Mouse (Mus musculus) kidney, adult 2 months (tissue): ENCODE measurements around the gene Grifin.

Experiments
- CTCF ChIP-seq: fragments of 200-500 bp; conservative IDR thresholded peaks from 2 replicates; pipeline ENCODE4 v1.5.1; 2011; ENCODE audit warnings: low read depth, mild to moderate bottlenecking, control low read depth, low read length, moderate library complexity, mixed read lengths; ENCODE audit not compliant: insufficient read depth, insufficient read length
- POLR2A ChIP-seq: fragments of 200-500 bp; IDR thresholded peaks from one replicate; pipeline ENCODE4 v1.6.1; 2011; ENCODE audit warnings: low read depth, low read length, control low read depth

GRCm38 (mm10) chr5:140565451-140565850, 580 bp upstream of the Grifin start:
- TF ChIP-seq CTCF (no peak), POLR2A (no peak)
